Mouse (Mus musculus): Measurements from ENCODE around the gene Hic2.

DNA sequence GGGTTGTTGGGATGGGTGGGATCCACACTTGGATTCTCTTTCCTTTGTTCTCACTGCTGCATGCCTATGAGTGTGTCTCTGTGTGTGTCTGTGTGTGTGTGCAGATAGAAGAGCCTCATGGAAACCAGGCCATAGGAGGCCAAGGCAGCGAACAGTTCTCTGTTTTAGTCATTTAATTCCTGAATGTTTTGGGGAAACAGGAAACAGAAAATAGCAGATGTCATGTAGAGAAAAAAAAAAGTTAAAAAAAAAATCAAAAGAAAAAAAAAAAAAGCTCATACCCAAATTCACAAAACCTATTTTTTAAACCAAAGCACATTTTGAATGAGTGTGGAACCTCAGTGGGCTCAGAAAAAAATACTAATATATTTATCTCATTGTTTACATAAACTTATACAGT lies 28.0 kb downstream of the Hic2 start:
- TF ChIP-seq TAL1 (IDR thresholded peaks at IDR 0.05; ENCODE audit: low read length) (no peak), GATA1 (IDR thresholded peaks at IDR 0.05; ENCODE audit: low read length) (no peak)
